Mouse (Mus musculus): ENCODE measurements around the gene Sult2b1. TPM values are rescaled to one million over a fixed set of nuclear protein-coding genes. Genes with fewer than 3 reads are reported as not detected.

The Sult2b1 gene
- total and polyA plus RNA-seq, 3 experiments, result 0.17 to 0.29 TPM; not detected in 1

DNA sequence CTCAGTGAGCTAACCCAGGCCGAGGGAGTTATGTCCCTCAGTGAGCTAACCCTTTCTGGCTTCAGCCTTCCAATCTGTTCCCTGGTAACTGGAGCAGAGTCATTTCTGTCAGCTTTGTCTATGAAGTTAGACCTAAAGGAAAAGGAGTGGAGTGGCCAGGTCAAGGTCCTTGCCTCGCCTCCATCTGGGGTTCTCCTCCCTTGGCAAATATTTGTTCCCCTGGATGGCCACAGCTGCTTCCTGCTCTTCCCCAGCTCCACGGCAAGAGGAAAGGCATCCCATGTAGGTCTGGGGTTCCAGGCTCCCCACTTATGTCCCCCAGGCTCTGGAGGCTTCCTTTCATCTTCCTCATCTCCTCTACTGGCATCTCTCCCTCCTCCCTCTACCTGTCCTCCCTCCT lies 56.8 kb downstream of the Sult2b1 start:
- Histone ChIP-seq H3K36me3 (replicated peaks in 1 of 2; ENCODE audit: control insufficient read depth in 1 of 2, insufficient read depth in 1 of 2, low read length in 1 of 2) (peaks cover 59 to 77% of the 10 kb centered on the region in 2 experiments), H3K4me1 (ENCODE audit: control insufficient read depth in 1 of 2, insufficient read depth in 2 of 2) (peaks cover 0 to 15% of the 10 kb centered on the region in 2 experiments; a peak in 2 of 4 replicates), H3K4me2 (ENCODE audit: insufficient read depth, low read depth, poor library complexity, severe bottlenecking) (no peak overlapping the region), H3K4me3 (replicated peaks in 1 of 3; ENCODE audit: low read depth in 2 of 3, low read length in 2 of 3, poor library complexity in 1 of 3) (no peak overlapping the region), H3K9ac (ENCODE audit: insufficient read depth, low read depth) (no peak overlapping the region), H3K9me3 (replicated peaks; ENCODE audit: low read length) (no peaks in the 10 kb centered on the region), H3K27me3 (replicated peaks) (no peaks in the 10 kb centered on the region), H3K79me2 (replicated peaks; ENCODE audit: control insufficient read depth, extremely low read depth, insufficient read depth, poor library complexity, severe bottlenecking) (no peaks in the 10 kb centered on the region), H3K27ac (ENCODE audit: insufficient read depth, low read depth) (no peak overlapping the region)
- DNase-seq (ENCODE audit: extremely low read depth), result no peak
- in situ Hi-C loops (cut with MboI; ENCODE audit: low pct_ligation_motif_present, low pct_unique_long_range_greater_than_20kb, low sequenced_read_pairs) (no loop called here), dilution Hi-C loops (cut with MboI; ENCODE audit: extremely low pct_ligation_motif_present, extremely low pct_unique_long_range_greater_than_20kb, low sequenced_read_pairs) (no loop called here)
- TF ChIP-seq POLR2A (IDR thresholded peaks at IDR 0.05; ENCODE audit: low read depth, low read length), result no peak
- TF ChIP-seq ZNF384 (IDR thresholded peaks at IDR 0.05; ENCODE audit: low read depth, low read length), result no peak
- no peak for TF ChIP-seq JUN (IDR thresholded peaks at IDR 0.05; ENCODE audit: insufficient read depth, low read depth, low read length)
- TF ChIP-seq MAX (IDR thresholded peaks at IDR 0.05; ENCODE audit: low read length), result no peak
- no peak for TF ChIP-seq EP300 (IDR thresholded peaks at IDR 0.05; ENCODE audit: low read length)
- TF ChIP-seq CHD2 (IDR thresholded peaks at IDR 0.05; ENCODE audit: low read length), result no peak
- no peak for TF ChIP-seq MXI1 (IDR thresholded peaks at IDR 0.05; ENCODE audit: low read depth, low read length)
- TF ChIP-seq TBP (conservative IDR thresholded peaks at IDR 0.05; ENCODE audit: low read depth, low read length), result no peak
- no peak for TF ChIP-seq GABPA (IDR thresholded peaks at IDR 0.05; ENCODE audit: insufficient replicate concordance, low read depth, low read length)
- no peak for TF ChIP-seq ZKSCAN1 (IDR thresholded peaks at IDR 0.05; ENCODE audit: borderline replicate concordance, low read depth, low read length)
- TF ChIP-seq USF2 (conservative IDR thresholded peaks at IDR 0.05; ENCODE audit: low read depth, low read length), result no peak
- no peak for TF ChIP-seq CTCF (conservative IDR thresholded peaks at IDR 0.05 in 1 of 2, IDR thresholded peaks at IDR 0.05 in 1 of 2; ENCODE audit: low read depth in 2 of 2, low read length in 2 of 2)
- no peak for TF ChIP-seq NRF1 (IDR thresholded peaks at IDR 0.05; ENCODE audit: low read depth, low read length)

- Histone ChIP-seq H3K36me3 (replicated peaks in 1 of 2; ENCODE audit: control insufficient read depth in 1 of 2, insufficient read depth in 1 of 2, low read length in 1 of 2) (peaks cover 71 to 89% of the 10 kb centered on the region in 2 experiments), H3K4me3 (replicated peaks in 1 of 3; ENCODE audit: low read depth in 2 of 3, low read length in 2 of 3, poor library complexity in 1 of 3) (no peak overlapping the region), H3K9ac (ENCODE audit: insufficient read depth, low read depth) (no peak overlapping the region), H3K4me1 (ENCODE audit: control insufficient read depth in 1 of 2, insufficient read depth in 2 of 2) (peaks cover 0 to 18% of the 10 kb centered on the region in 2 experiments; a peak in 2 of 4 replicates), H3K79me2 (replicated peaks; ENCODE audit: control insufficient read depth, extremely low read depth, insufficient read depth, poor library complexity, severe bottlenecking) (no peaks in the 10 kb centered on the region), H3K27ac (ENCODE audit: insufficient read depth, low read depth) (no peak overlapping the region), H3K4me2 (ENCODE audit: insufficient read depth, low read depth, poor library complexity, severe bottlenecking) (no peak overlapping the region), H3K27me3 (replicated peaks) (no peaks in the 10 kb centered on the region), H3K9me3 (replicated peaks; ENCODE audit: low read length) (no peaks in the 10 kb centered on the region)
- no peak for TF ChIP-seq ZKSCAN1 (IDR thresholded peaks at IDR 0.05; ENCODE audit: borderline replicate concordance, low read depth, low read length)
- TF ChIP-seq MXI1 (IDR thresholded peaks at IDR 0.05; ENCODE audit: low read depth, low read length), result no peak
- no peak for TF ChIP-seq IRF4 (IDR thresholded peaks at IDR 0.05; ENCODE audit: low read depth, low read length)
- no peak for TF ChIP-seq GABPA (IDR thresholded peaks at IDR 0.05; ENCODE audit: insufficient replicate concordance, low read depth, low read length)
- dilution Hi-C loops (cut with MboI; ENCODE audit: extremely low pct_ligation_motif_present, extremely low pct_unique_long_range_greater_than_20kb, low sequenced_read_pairs), result no loop called here
- in situ Hi-C loops (cut with MboI; ENCODE audit: low pct_ligation_motif_present, low pct_unique_long_range_greater_than_20kb, low sequenced_read_pairs), result no loop called here
- no peak for DNase-seq (ENCODE audit: extremely low read depth)
Observed at GRCm38 (mm10) chr7:45726419-45726818, 58.0 kb downstream of the Sult2b1 start.

DNA sequence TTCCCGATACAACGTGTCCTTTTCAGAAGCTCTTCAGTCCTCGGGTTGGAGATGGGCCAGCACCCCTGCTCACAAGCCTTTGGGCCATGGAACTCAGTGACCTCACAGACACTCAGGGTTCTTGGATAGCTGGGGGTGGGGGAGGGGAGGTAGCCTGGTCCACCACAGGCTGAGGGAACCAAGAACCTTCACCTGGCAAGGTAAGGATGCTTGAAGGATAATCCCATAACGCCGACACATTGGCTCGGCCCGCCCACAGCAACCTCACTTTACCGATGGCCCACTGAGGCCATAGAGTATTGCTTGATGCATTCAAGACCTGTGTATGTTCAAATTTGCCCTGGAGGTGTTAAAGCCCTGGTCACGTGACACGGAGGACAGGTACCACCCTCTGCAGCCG lies 58.8 kb downstream of the Sult2b1 start, which contains the start of gene Spaca4:
TSS of gene Spaca4 (minus strand) at position 101 of the 400 bp plus-strand sequence.
- Histone ChIP-seq H3K4me2 (ENCODE audit: insufficient read depth, low read depth, poor library complexity, severe bottlenecking) (no peak within 1 kb of the TSS), H3K9me3 (replicated peaks; ENCODE audit: low read length) (no peaks in the 10 kb centered on the region), H3K36me3 (replicated peaks in 1 of 2; ENCODE audit: control insufficient read depth in 1 of 2, insufficient read depth in 1 of 2, low read length in 1 of 2) (peaks cover 77 to 96% of the 10 kb centered on the region in 2 experiments), H3K9ac (ENCODE audit: insufficient read depth, low read depth) (no peak within 1 kb of the TSS), H3K4me1 (ENCODE audit: control insufficient read depth in 1 of 2, insufficient read depth in 2 of 2) (peaks cover 2 to 20% of the 10 kb centered on the region in 2 experiments; a peak in 2 of 4 replicates), H3K27ac (ENCODE audit: insufficient read depth, low read depth) (no peak within 1 kb of the TSS), H3K79me2 (replicated peaks; ENCODE audit: control insufficient read depth, extremely low read depth, insufficient read depth, poor library complexity, severe bottlenecking) (no peaks in the 10 kb centered on the region; the same call in 1 of the 2 replicates), H3K27me3 (replicated peaks) (no peaks in the 10 kb centered on the region), H3K4me3 (replicated peaks in 1 of 3; ENCODE audit: low read depth in 2 of 3, low read length in 2 of 3, poor library complexity in 1 of 3) (no peak within 1 kb of the TSS)
- dilution Hi-C loops (cut with MboI; ENCODE audit: extremely low pct_ligation_motif_present, extremely low pct_unique_long_range_greater_than_20kb, low sequenced_read_pairs) (no loop called here), in situ Hi-C loops (cut with MboI; ENCODE audit: low pct_ligation_motif_present, low pct_unique_long_range_greater_than_20kb, low sequenced_read_pairs) (no loop called here)
- no peak for DNase-seq (ENCODE audit: extremely low read depth)
- TF ChIP-seq KAT2A (IDR thresholded peaks at IDR 0.05; ENCODE audit: insufficient replicate concordance, low read length) (no peak), MYC (IDR thresholded peaks at IDR 0.05; ENCODE audit: low read depth, low read length) (no peak), SMC3 (IDR thresholded peaks at IDR 0.05; ENCODE audit: low read depth, low read length) (no peak), CHD2 (IDR thresholded peaks at IDR 0.05; ENCODE audit: low read length) (no peak), JUN (IDR thresholded peaks at IDR 0.05; ENCODE audit: insufficient read depth, low read depth, low read length) (no peak), UBTF (IDR thresholded peaks at IDR 0.05; ENCODE audit: low read depth, low read length) (no peak), CHD1 (IDR thresholded peaks at IDR 0.05; ENCODE audit: low read depth, low read length) (no peak), MAZ (IDR thresholded peaks at IDR 0.05; ENCODE audit: low read depth, low read length) (no peak), USF2 (conservative IDR thresholded peaks at IDR 0.05; ENCODE audit: low read depth, low read length) (no peak), NRF1 (IDR thresholded peaks at IDR 0.05; ENCODE audit: low read depth, low read length) (no peak), ZKSCAN1 (IDR thresholded peaks at IDR 0.05; ENCODE audit: borderline replicate concordance, low read depth, low read length) (no peak), JUND (conservative IDR thresholded peaks at IDR 0.05; ENCODE audit: low read depth, low read length) (no peak)

Measured in CH12.LX (cell line).